Comparison of ENCODE assay signal across 7 mouse cellular contexts in genomic region chr13:63572453-63573255, GRCm38 (mm10). TPM values are rescaled to one million over a fixed set of nuclear protein-coding genes. Genes with fewer than 3 reads are reported as not detected.
DNase-seq lines count a peak whose midpoint lies in the region; ATAC-seq and TF ChIP-seq lines count a peak whose summit lies in the region.

No protein-coding gene starts in this region.

- H3K36me3 ChIP-seq in heart, postnatal 0 days (replicated peaks; ENCODE audit: control insufficient read depth, insufficient read depth, low read length) = no peaks in the 10 kb centered on the region
- no peaks in the 10 kb centered on the region for H3K36me3 ChIP-seq in midbrain, embryonic 15.5 days (replicated peaks)

- no peak for TF ChIP-seq EP300 in heart, postnatal 0 days (IDR thresholded peaks at IDR 0.05; ENCODE audit: low read depth)

- H3K9me3 ChIP-seq in heart, postnatal 0 days (replicated peaks; ENCODE audit: control insufficient read depth, low read length) = no peaks in the 10 kb centered on the region
- H3K9me3 ChIP-seq in midbrain, embryonic 15.5 days = no peaks in the 10 kb centered on the region

- H3K4me1 ChIP-seq in heart, postnatal 0 days (ENCODE audit: control insufficient read depth, insufficient read depth) = peaks cover 5% of the 10 kb centered on the region; the same call in 1 of the 2 replicates
- peaks cover 34% of the 10 kb centered on the region for H3K4me1 ChIP-seq in midbrain, embryonic 15.5 days

- peak overlapping the region; percentile 75 for H3K9ac ChIP-seq in heart, postnatal 0 days (replicated peaks; ENCODE audit: low read depth, low read length)
- peak overlapping the region; percentile 65 for H3K9ac ChIP-seq in midbrain, embryonic 15.5 days

- H3K4me3 ChIP-seq in heart, postnatal 0 days (ENCODE audit: low read depth, low read length) = peak overlapping the region; percentile 82
- peak overlapping the region; percentile 49 for H3K4me3 ChIP-seq in midbrain, embryonic 15.5 days

- H3K27ac ChIP-seq in heart, postnatal 0 days (ENCODE audit: low read depth) = peak overlapping the region; percentile 27
- H3K27ac ChIP-seq in midbrain, embryonic 15.5 days = peak overlapping the region; percentile 81

- ATAC-seq in heart, postnatal 0 days (ENCODE audit: insufficient read depth, low read depth) = 0 out of 2 replicates have a peak, but pooled peaks have one; percentile 10
- peak; percentile 61 for ATAC-seq in midbrain, embryonic 15.5 days (replicated peaks)

- WGBS in heart, postnatal 0 days = under 1% methylated on average over 64 of the region's 67 CpGs
- under 1% methylated on average over 63 of the region's 67 CpGs for WGBS in midbrain, embryonic 15.5 days

- TF ChIP-seq CTCF in heart, postnatal 0 days (IDR thresholded peaks at IDR 0.05; ENCODE audit: low read depth) = no peak

- peaks cover 51% of the 10 kb centered on the region for H3K27me3 ChIP-seq in heart, postnatal 0 days (ENCODE audit: control insufficient read depth, insufficient read depth, low read length)
- peaks cover 40% of the 10 kb centered on the region for H3K27me3 ChIP-seq in midbrain, embryonic 15.5 days (replicated peaks)

- peak overlapping the region; percentile 100 for H3K4me2 ChIP-seq in heart, postnatal 0 days (ENCODE audit: low read depth, low read length)
- peak overlapping the region; percentile 89 for H3K4me2 ChIP-seq in midbrain, embryonic 15.5 days

- DNase-seq in spleen, postnatal 10 days (ENCODE audit: low spot score in 2 of 2) = peak; percentile 11 to 20
- no peak for DNase-seq in spleen, postnatal 14 days (ENCODE audit: low spot score in 2 of 2)
- peak; percentile 51 to 59 for DNase-seq in cerebellum, postnatal 4 days (ENCODE audit: low spot score in 2 of 2)
- no peak for DNase-seq in heart, postnatal 0 days (ENCODE audit: low spot score)
- peak; percentile 42 to 63 for DNase-seq in left cerebral cortex, adult 8-10 months (ENCODE audit: low spot score in 2 of 2)
- DNase-seq in thymus, adult 18-20 months = peak; percentile 33 to 44

RNA-seq across cellular contexts. Expression of gene Ptch1, which starts 0.7 kb away (rescaled TPM):
- total RNA-seq in heart, postnatal 0 days (2014; rRNA removed; ENCODE audit: low replicate concordance) = 10.4 and 10.6 TPM in 2 replicates
- 2.3 and 2.9 TPM in 2 replicates for polyA plus RNA-seq in heart, postnatal 0 days (2015; fragmentation: Nextera tagmentation; extraction: Ambion mirVana)
- 10 to 100 TPM; 49.4 to 73.3 (median 61.8) TPM for total RNA-seq in left cerebral cortex, adult 8-10 months (2022)
- 15.5 and 15.7 TPM in 2 replicates for polyA plus RNA-seq in midbrain, embryonic 15.5 days (2015; fragmentation: Nextera tagmentation; extraction: Ambion mirVana)

Comparison
In these comparisons a context has a peak if more than half of its experiments do, and no peak if none do; other contexts are left out.
1. DNase-seq: peak in spleen, postnatal 10 days (2 of 2), cerebellum, postnatal 4 days (2 of 2), left cerebral cortex, adult 8-10 months (2 of 2) and thymus, adult 18-20 months (2 of 2); none in spleen, postnatal 14 days (0 of 2) and heart, postnatal 0 days (single experiment).